Mouse (Mus musculus) thymus, adult 18-20 months (tissue): Measurements from ENCODE around the gene 2310011J03Rik.

Experiments used
- DNase-seq, 2 experiments: peaks; one replicate each; pipeline ENCODE4 v3.0.0; 2022; ENCODE audit warnings: mixed read lengths in 2 of 2

The 2310011J03Rik gene

GRCm38 (mm10) chr10:80288657-80289056, 31.7 kb downstream of the 2310011J03Rik start:
- DNase-seq: no peak

DNA sequence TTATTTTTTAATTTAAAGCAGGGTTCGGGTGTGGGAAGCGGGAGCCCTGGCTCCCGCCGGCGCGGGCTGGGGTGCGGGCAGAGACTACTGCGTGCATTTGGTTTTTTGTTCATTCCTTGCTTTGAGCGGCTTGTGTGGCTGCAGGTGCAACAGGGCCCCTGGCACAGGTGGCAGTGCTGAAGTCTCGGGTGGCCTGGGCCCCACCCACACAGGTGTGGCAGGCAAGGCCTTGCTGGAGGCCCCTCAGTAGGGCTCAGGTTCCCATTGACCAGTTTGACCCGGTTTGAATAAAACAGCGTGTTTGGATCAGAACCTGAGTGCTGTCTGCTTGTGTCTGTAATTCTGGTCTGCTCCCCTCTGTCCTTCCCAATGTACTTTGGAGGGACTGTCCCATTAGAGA, 32.2 kb downstream of the 2310011J03Rik start:
- DNase-seq: no peak

DNA sequence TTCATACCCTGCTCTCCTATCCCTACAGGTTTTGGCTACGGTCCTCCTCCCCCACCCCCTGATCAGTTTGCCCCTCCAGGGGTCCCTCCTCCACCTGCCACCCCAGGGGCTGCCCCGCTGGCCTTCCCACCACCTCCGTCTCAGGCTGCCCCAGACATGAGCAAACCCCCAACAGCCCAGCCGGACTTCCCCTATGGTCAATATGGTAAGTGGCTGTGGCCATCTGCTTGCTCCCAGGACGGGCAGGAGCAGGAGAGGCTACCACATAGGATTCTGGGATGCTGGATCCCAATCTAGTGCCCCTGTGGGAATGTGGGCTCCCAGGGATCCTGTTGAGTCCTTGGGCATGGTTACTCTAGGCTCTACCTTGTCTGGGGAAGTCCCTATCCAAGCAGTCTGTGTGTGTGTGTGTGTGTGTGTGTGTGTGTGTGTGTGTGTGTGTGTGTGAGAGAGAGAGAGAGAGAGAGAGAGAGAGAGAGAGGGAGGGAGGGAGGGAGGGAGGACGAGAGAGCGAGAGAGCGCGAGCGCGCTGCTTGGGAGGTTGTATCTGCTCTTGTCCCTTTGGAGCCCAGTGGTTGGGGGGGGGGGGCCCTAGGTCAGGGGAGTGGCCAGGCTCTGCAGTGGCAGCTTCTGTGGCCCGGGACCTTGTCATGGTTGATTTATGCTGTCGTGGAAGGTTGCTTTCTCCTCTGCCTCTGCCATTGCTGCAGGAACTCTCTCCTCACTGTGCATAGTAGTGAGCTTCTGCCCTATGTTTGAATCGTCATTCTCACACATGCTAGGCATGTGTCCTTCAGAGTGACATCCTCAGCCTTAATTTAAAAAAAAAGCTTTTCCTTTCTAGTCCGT, 34.9 kb downstream of the 2310011J03Rik start:
- no peak for DNase-seq

DNA sequence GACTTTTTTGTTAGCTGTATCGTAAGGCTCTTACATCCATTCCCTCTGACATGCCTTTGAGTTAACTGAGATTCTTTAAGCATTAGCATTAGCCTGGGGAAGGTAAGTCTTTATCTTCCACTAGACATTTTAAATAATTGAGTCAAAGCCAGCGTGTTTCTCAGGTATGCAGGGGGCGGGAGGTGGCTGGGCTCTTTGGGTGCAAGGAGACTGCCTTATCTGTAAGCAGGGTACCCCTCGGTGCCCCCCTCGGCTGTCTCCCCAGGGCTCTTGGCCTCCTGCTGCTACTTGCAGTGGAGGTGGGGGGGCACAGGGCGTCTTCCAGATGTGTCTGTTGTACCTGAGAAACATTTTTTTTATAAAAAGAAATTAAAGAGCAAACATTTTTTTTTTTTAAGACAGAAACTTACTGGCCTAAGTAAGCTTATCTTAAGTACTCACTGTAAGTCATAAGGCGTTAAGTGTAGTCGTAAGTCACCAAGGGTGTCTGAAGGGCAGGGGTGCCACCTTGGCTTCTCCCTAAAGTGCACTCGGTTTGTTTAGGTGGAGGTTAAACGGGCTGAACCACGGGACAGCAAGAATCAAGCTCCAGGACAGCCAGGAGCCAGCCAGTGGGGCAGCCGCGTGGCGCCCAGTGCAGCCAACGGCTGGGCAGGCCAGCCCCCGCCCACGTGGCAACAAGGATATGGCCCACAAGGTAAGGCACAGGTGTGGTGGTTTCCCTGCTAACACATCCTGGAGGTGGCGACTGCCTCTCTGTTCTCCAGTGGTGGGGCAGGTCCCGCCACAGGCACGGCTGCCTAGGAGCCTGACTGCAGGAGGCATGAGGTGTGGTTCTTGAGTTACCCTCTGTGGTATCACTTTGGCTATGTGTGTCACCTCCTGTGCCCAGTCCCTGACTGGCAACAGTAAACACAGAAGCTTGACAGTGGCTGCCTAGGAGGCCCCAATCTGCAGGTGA, 37.6 kb downstream of the 2310011J03Rik start:
- DNase-seq: no peak

- DNase-seq: no peak
These were observed 38.4 kb downstream of the 2310011J03Rik start for GRCm38 (mm10) chr10:80281921-80282371.

- DNase-seq: no peak
These were observed 39.0 kb downstream of the 2310011J03Rik start for GRCm38 (mm10) chr10:80281304-80281703.

- no peak for DNase-seq
These were observed 41.1 kb downstream of the 2310011J03Rik start for GRCm38 (mm10) chr10:80279273-80279672.

- DNase-seq: no peak
These were observed 41.9 kb downstream of the 2310011J03Rik start for GRCm38 (mm10) chr10:80278390-80278789.

- no peak for DNase-seq
These were observed 44.1 kb downstream of the 2310011J03Rik start for GRCm38 (mm10) chr10:80276238-80276637.

GRCm38 (mm10) chr10:80273847-80274246, 46.5 kb downstream of the 2310011J03Rik start:
- DNase-seq: no peak

- no peak for DNase-seq
These were observed 48.3 kb downstream of the 2310011J03Rik start for GRCm38 (mm10) chr10:80271870-80272585.

- no peak for DNase-seq
These were observed 49.0 kb downstream of the 2310011J03Rik start for GRCm38 (mm10) chr10:80271186-80271843.

GRCm38 (mm10) chr10:80270734-80271181, 49.6 kb downstream of the 2310011J03Rik start:
- DNase-seq: no peak

- no peak for DNase-seq
These were observed 50.2 kb downstream of the 2310011J03Rik start for GRCm38 (mm10) chr10:80270099-80270498.
